Mouse (Mus musculus) heart, postnatal 25 days (tissue): ENCODE results near the gene Esrrg. TPM values are rescaled to one million over a fixed set of nuclear protein-coding genes. Genes with fewer than 3 reads are reported as not detected.

Experiments
- DNase-seq: peaks from one replicate; pipeline ENCODE4 v3.0.0; 2022; ENCODE audit warnings: low spot score
- intact Hi-C: fragments of 180-260 bp; cut with DNase I; formaldehyde crosslinking; loops from one replicate; pipeline ENCODE4 v1.15.1; 2025
- total RNA-seq, 2 experiments: library from RNA; stranded (reverse); gene quantifications; 2 replicates each; pipeline ENCODE4 v1.2.3; 2021

The Esrrg gene
- total RNA-seq, 2 experiments from 2014 or later = 39.5 to 44.0 TPM

- peak; percentile 31 for DNase-seq
- intact Hi-C loops = loop anchor here (5.0 kb wide), 1 partner anchor 46 kb away; no protein-coding TSS in a partner anchor
Measured at GRCm38 (mm10) chr1:187698201-187698600, 89.6 kb downstream of the Esrrg start.

- intact Hi-C loops = no loop called here
- DNase-seq = no peak
Measured at GRCm38 (mm10) chr1:187700963-187701362, 92.4 kb downstream of the Esrrg start.

- DNase-seq = no peak
- intact Hi-C loops = no loop called here
Measured at GRCm38 (mm10) chr1:187704921-187705320, 96.3 kb downstream of the Esrrg start.

GRCm38 (mm10) chr1:187705348-187705747 is 96.8 kb downstream of the Esrrg start:
- intact Hi-C loops = no loop called here
- DNase-seq = no peak

- DNase-seq = no peak
- intact Hi-C loops = no loop called here
Measured at GRCm38 (mm10) chr1:187706046-187706445, 97.5 kb downstream of the Esrrg start.

DNA sequence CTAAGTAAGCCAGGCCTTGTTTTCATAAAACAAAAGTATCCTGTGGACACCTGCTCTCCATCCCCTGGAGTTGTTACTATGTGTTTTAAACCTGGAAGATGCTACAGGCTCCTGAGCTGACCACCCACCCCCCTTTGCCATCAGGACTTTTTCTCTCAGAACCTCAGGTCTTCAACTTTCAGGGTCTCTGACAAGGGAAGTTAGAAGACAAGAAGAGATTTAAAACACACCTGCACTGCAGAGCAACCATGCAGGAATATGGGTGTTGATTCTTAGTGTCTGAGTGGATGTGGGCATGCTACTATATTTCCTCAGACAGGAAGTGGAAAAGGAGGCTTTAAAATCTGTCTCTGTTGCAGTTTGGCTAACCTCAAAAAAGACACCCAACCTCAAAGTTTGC is 98.6 kb downstream of the Esrrg start:
- intact Hi-C loops = no loop called here
- no peak for DNase-seq

- intact Hi-C loops = no loop called here
- DNase-seq = no peak
Measured at GRCm38 (mm10) chr1:187710434-187710948, 101.9 kb downstream of the Esrrg start.

GRCm38 (mm10) chr1:187721035-187721434 is 112.4 kb downstream of the Esrrg start:
- intact Hi-C loops = no loop called here
- no peak for DNase-seq

DNA sequence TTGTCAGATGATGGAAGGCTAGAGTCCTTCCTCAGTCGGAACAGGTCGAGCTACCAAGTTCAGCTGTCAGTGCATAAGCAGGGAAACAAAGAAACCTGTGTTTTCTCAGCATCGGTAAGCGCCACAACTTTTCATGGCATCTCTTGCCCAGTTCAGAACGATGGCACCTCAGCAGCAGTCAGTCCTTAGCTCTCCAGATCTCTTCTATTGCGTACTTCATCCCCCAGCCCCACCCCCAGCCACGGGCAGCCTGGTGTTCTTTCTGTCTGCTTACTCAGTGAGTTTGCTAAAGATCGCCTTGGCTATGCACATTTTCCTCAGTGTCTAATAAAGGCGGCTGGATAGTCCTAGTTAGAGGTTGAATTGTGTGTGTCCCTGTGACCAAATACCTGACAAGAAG is 113.4 kb downstream of the Esrrg start:
- DNase-seq = no peak
- intact Hi-C loops = no loop called here

DNA sequence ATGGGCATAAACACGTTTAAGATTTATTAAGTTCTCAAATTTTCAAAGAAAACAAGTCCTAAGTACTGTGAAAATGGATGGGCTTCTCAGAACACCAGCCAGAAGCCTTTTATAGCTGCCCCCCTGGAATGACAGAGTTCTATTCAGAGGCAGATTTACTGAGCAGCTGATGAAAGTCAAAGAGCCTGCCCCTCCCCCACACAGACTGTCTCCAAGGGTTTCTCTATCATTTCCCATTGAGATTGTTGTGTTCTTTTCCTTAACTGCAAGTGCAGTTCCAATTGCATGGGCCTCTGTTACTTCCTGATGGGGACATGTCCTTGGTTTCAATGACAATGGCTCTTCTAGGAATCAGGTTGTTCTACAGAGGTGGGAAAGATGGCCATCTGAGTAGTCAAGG is 116.1 kb downstream of the Esrrg start:
- intact Hi-C loops = no loop called here
- no peak for DNase-seq

GRCm38 (mm10) chr1:187725351-187725750 is 116.8 kb downstream of the Esrrg start:
- intact Hi-C loops = no loop called here
- no peak for DNase-seq

- no peak for DNase-seq
- intact Hi-C loops = no loop called here
Measured at GRCm38 (mm10) chr1:187731171-187731570, 122.6 kb downstream of the Esrrg start.

DNA sequence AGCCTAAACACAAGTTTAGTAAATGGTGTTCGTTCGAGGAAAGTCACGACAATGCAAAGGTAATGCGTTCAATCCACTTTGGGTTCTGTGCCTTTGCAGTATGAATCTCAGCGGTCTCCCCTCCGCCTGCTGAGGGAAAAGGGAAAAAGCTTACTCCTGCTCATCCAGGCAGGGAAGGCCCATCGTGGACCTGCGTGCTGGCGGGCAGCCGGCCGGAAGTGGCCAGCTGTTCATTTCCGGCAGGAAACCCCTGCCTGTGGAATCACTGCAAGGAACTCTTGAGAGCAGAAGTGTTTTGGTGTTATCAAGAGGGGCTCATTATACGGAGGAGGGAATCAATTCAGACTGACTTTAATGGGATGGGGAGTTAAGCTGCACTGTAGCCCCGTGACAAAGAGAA is 127.9 kb downstream of the Esrrg start:
- no peak for DNase-seq
- intact Hi-C loops = no loop called here

DNA sequence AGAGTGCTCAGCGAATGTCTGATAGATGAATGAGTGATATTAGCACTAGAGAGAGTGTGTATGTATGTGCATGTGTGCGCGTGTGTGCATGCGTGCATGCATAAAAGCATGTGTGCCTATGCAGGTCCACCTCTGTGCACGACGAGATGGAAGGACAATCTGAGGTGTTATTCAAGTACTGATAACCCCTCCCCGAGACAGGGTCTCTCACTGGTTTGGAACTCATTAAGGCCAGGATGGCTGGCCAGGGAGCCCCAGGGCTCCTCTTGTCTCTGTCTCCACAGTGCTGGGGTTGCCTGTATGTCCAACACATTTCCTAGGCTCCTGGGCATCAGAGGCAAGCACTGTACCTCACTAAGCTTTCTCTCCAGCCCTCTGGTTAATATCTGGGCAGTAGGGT is 128.7 kb downstream of the Esrrg start:
- intact Hi-C loops = no loop called here
- DNase-seq = no peak

DNA sequence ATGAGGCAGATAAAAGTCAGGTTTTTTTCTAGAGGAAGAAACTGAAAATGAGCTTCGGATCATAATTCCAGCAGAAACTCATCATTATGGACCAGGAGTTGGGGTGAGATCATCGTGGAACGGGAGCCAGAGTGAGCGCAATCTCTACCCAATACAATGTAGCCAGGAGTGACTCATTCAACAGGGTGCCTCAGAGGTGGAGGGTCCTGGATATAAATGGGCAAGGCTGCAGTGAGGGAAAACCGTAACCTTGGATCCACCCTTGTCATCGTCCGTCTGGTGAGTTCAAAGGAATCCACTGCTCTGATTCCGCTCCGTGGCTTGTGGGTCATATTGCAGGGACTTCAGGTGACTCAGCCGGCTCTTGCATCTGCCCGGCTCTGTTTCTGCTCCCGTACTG is 131.9 kb downstream of the Esrrg start:
- DNase-seq = peak; percentile 7

GRCm38 (mm10) chr1:187741306-187741705 is 132.7 kb downstream of the Esrrg start:
- DNase-seq = no peak
- intact Hi-C loops = no loop called here

More for the DNA sequence above, 131.9 kb downstream of the Esrrg start:
- intact Hi-C loops = no loop called here

DNA sequence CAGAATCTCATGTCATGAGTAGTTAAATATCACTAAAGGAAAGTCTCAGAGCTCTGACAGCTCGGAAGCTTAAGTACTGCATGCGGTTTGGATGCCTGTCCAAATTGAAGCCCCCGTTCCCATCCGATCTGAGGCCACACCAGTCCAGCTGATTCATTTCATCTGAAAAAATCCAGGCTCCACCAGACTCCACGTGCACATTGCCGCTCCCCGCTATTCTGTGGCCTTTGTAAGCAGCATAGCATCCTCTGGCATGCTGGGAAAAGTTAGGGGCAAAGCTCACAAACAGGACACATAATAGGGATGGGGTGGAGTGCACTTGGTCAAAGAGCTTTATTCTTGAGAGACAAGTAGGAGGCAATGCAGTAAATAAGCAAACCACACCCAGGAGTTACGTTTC is 133.5 kb downstream of the Esrrg start:
- intact Hi-C loops = no loop called here
- DNase-seq = no peak

DNA sequence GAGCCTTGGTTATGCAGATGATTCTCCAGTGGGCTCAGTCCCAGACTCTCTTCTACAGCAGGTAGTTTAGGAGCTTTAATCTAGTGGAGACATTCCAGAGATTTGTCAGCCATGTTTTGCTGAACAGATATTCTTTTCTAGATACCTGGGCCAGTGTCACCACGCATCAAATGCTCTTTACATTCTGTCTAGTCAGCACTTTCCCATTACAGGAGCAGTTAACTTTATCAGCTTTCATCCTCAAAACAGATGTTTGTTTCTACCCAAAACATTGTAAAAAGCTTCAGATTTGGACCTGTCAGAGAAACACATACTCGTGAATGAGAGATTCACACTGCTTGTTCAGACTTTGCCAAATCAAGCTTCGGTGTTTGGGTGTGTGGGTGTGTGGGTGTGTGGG is 140.7 kb downstream of the Esrrg start:
- intact Hi-C loops = no loop called here
- DNase-seq = no peak

- DNase-seq = no peak
- intact Hi-C loops = no loop called here
Measured at GRCm38 (mm10) chr1:187749931-187750330, 141.3 kb downstream of the Esrrg start.

- intact Hi-C loops = no loop called here
- DNase-seq = no peak
Measured at GRCm38 (mm10) chr1:187755528-187755927, 146.9 kb downstream of the Esrrg start.

DNA sequence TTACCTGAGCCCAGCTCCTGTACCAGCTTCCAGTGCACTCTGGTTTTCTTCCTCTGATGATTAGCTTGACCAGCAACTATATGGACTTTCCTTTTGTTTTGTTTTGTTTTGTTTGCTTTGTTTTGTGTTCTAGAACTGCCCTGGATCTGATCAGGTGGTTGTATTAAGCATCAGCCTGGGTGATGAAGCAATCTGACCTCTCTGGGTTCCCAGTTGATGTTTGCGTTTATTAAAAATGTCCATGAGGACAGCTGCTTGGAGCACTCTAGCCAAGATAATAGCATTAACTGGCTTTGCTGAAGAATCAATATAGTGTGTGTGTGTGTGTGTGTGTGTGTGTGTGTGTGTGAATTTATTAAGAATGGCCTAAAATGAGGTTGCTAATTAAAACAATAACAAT is 149.4 kb downstream of the Esrrg start:
- intact Hi-C loops = no loop called here
- no peak for DNase-seq

- DNase-seq = no peak
- intact Hi-C loops = no loop called here
Measured at GRCm38 (mm10) chr1:187758546-187758945, 150.0 kb downstream of the Esrrg start.

DNA sequence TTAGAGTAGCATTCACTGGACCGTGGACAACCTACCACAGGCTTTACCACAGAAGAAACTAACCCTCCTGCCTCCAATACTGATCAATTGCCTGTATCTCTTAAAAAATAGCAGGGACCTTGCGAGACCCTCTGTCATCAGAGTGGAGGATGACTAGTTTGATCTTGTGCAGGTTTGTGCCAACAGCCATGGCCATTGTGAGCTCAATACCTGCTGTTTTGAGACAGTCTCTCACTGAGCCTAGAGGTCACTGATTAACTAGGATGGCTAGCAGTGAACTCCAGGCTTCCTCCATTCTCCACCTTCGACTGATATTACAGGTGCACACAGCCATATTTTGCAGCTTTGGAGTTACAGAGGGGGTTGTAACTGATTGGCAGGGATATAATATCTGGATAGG is 150.9 kb downstream of the Esrrg start:
- intact Hi-C loops = no loop called here
- DNase-seq = no peak
